Mouse (Mus musculus) limb, embryonic 11.5 days (tissue): ENCODE measurements at regions not wholly inside any gene's neighbourhood (a gene's known extent, or its start where the extent isn't known, plus 50 kb on each side); places are given as distances from the start of the nearest gene placed in this dataset.

Experiments
- ATAC-seq: fragments of 200-750 bp; cut with Nextera tagmentation; 2 replicates; pipeline ENCODE4 v1.8.0; 2017; ENCODE audit warnings: low read depth; ENCODE audit not compliant: insufficient number of reproducible peaks, low FRiP score, low TSS enrichment
- DNase-seq: peaks from one replicate; pipeline ENCODE4 v3.0.0-alpha.2; 2015; ENCODE audit warnings: low spot score
- H3K27ac ChIP-seq: fragments of 300-500 bp; sonication (generic); replicated peaks from 2 replicates; pipeline ENCODE4 v1.5.1; 2014; ENCODE audit warnings: low read depth, mild to moderate bottlenecking, low read length
- H3K27me3 ChIP-seq: fragments of 300-500 bp; sonication (generic); 2 replicates; pipeline ENCODE4 v1.6.1; 2014; ENCODE audit warnings: mild to moderate bottlenecking, low read length, mixed read lengths; ENCODE audit not compliant: control insufficient read depth, insufficient read depth
- H3K36me3 ChIP-seq: fragments of 300-500 bp; sonication (generic); 2 replicates; pipeline ENCODE4 v1.6.1; 2014; ENCODE audit warnings: mild to moderate bottlenecking, low read length, moderate library complexity, mixed read lengths; ENCODE audit not compliant: control insufficient read depth, insufficient read depth
- H3K4me1 ChIP-seq: fragments of 300-500 bp; sonication (generic); 2 replicates; pipeline ENCODE4 v1.6.1; 2014; ENCODE audit warnings: low read length, mixed read lengths; ENCODE audit not compliant: control insufficient read depth, insufficient read depth
- H3K4me2 ChIP-seq: fragments of 300-500 bp; sonication (generic); 2 replicates; pipeline ENCODE4 v1.6.1; 2014; ENCODE audit warnings: low read depth, mild to moderate bottlenecking, moderate library complexity; ENCODE audit not compliant: severe bottlenecking
- H3K4me3 ChIP-seq: fragments of 300-500 bp; sonication (generic); 2 replicates; pipeline ENCODE4 v1.5.1; 2014; ENCODE audit warnings: low read depth, low read length
- H3K9ac ChIP-seq: fragments of 300-500 bp; sonication (generic); 2 replicates; pipeline ENCODE4 v1.6.1; 2014; ENCODE audit warnings: mild to moderate bottlenecking, low read length
- H3K9me3 ChIP-seq: fragments of 300-500 bp; sonication (generic); 2 replicates; pipeline ENCODE4 v1.6.1; 2016; ENCODE audit warnings: low read length; ENCODE audit not compliant: control insufficient read depth
- WGBS: fragments of 180-500 bp; shearing (Covaris S2); extraction: QIAGEN DNeasy Blood & Tissue Kit; methylation state at CpG from one replicate; pipeline ENCODE4 v1.1.7; 2014; 5-methylcytosine and 5-hydroxymethylcytosine counted together

- Histone ChIP-seq H3K36me3 (no peaks in the 10 kb centered on the region), H3K27me3 (no peaks in the 10 kb centered on the region)
Observed at GRCm38 (mm10) chr11:89247991-89248390, 54.1 kb downstream of the Nog start.

GRCm38 (mm10) chr11:89243370-89243769 lies 58.8 kb downstream of the Nog start:
- Histone ChIP-seq H3K36me3 (no peaks in the 10 kb centered on the region), H3K9me3 (no peaks in the 10 kb centered on the region; the same call in 1 of the 2 replicates), H3K27ac (no peak overlapping the region), H3K27me3 (no peaks in the 10 kb centered on the region), H3K4me2 (no peak overlapping the region), H3K4me3 (no peak overlapping the region), H3K4me1 (no peaks in the 10 kb centered on the region), H3K9ac (no peak overlapping the region)
- ATAC-seq (no peak), DNase-seq (peak; percentile 73)
- WGBS = 23% methylated on average over 3 of the region's 3 CpGs

More at GRCm38 (mm10) chr11:89247991-89248390, 54.1 kb downstream of the Nog start:
- DNase-seq = no peak
- WGBS = 99% methylated on average over 2 of the region's 2 CpGs
- Histone ChIP-seq H3K9me3 (no peaks in the 10 kb centered on the region; the same call in 1 of the 2 replicates), H3K9ac (no peak overlapping the region), H3K27ac (no peak overlapping the region), H3K4me2 (no peak overlapping the region), H3K4me3 (no peak overlapping the region), H3K4me1 (no peaks in the 10 kb centered on the region)
- ATAC-seq = no peak

- DNase-seq (no peak), ATAC-seq (no peak)
- no peaks in the 10 kb centered on the region; the same call in 1 of the 2 replicates for H3K9me3 ChIP-seq
- no peaks in the 10 kb centered on the region for H3K4me1 ChIP-seq
- 68% methylated on average over 2 of the region's 2 CpGs for WGBS
- no peaks in the 10 kb centered on the region for H3K36me3 ChIP-seq
- no peaks in the 10 kb centered on the region for H3K27me3 ChIP-seq
- no peak overlapping the region for H3K9ac ChIP-seq
- no peak overlapping the region for H3K4me3 ChIP-seq
- H3K27ac ChIP-seq = no peak overlapping the region
- H3K4me2 ChIP-seq = no peak overlapping the region
Observed at GRCm38 (mm10) chr11:89242130-89242529, 60.0 kb downstream of the Nog start.

- no peaks in the 10 kb centered on the region for H3K4me1 ChIP-seq
- no peaks in the 10 kb centered on the region for H3K27me3 ChIP-seq
- H3K9ac ChIP-seq = no peak overlapping the region
- H3K27ac ChIP-seq = no peak overlapping the region
- no peak for DNase-seq
- 70% methylated on average over 9 of the region's 9 CpGs for WGBS
- ATAC-seq = no peak
- no peaks in the 10 kb centered on the region for H3K36me3 ChIP-seq
- no peak overlapping the region for H3K4me2 ChIP-seq
- H3K4me3 ChIP-seq = no peak overlapping the region
- no peaks in the 10 kb centered on the region; the same call in 1 of the 2 replicates for H3K9me3 ChIP-seq
Observed at GRCm38 (mm10) chr11:89239891-89240290, 62.2 kb downstream of the Nog start.

- H3K9ac ChIP-seq = no peak overlapping the region
- WGBS = 96% methylated on average over 3 of the region's 3 CpGs
Observed at GRCm38 (mm10) chr11:89236904-89237303, 65.2 kb downstream of the Nog start.

GRCm38 (mm10) chr11:89232884-89233480 lies 69.2 kb downstream of the Nog start:
- H3K4me2 ChIP-seq = no peak overlapping the region
- no peak for ATAC-seq
- H3K4me1 ChIP-seq = no peaks in the 10 kb centered on the region
- H3K9me3 ChIP-seq = no peaks in the 10 kb centered on the region
- H3K9ac ChIP-seq = no peak overlapping the region
- H3K27me3 ChIP-seq = no peaks in the 10 kb centered on the region
- H3K27ac ChIP-seq = no peak overlapping the region
- 56% methylated on average over 9 of the region's 9 CpGs for WGBS
- H3K36me3 ChIP-seq = no peaks in the 10 kb centered on the region
- DNase-seq = no peak
- no peak overlapping the region for H3K4me3 ChIP-seq

More at GRCm38 (mm10) chr11:89236904-89237303, 65.2 kb downstream of the Nog start:
- ATAC-seq (no peak), DNase-seq (no peak)
- H3K4me1 ChIP-seq = no peaks in the 10 kb centered on the region
- H3K4me2 ChIP-seq = no peak overlapping the region
- H3K4me3 ChIP-seq = no peak overlapping the region
- H3K9me3 ChIP-seq = no peaks in the 10 kb centered on the region
- no peaks in the 10 kb centered on the region for H3K27me3 ChIP-seq
- no peak overlapping the region for H3K27ac ChIP-seq
- no peaks in the 10 kb centered on the region for H3K36me3 ChIP-seq

- Histone ChIP-seq H3K4me1 (no peaks in the 10 kb centered on the region), H3K36me3 (no peaks in the 10 kb centered on the region), H3K4me2 (no peak overlapping the region), H3K27me3 (no peaks in the 10 kb centered on the region), H3K27ac (no peak overlapping the region), H3K9ac (no peak overlapping the region; the same call in 1 of the 2 replicates), H3K4me3 (no peak overlapping the region), H3K9me3 (no peaks in the 10 kb centered on the region)
- no peak for ATAC-seq
- WGBS = 81% methylated on average over 5 of the region's 5 CpGs
- no peak for DNase-seq
Observed at GRCm38 (mm10) chr11:89229726-89230125, 72.4 kb downstream of the Nog start.

- Histone ChIP-seq H3K4me2 (no peak overlapping the region), H3K9ac (no peak overlapping the region), H3K4me3 (no peak overlapping the region), H3K9me3 (no peaks in the 10 kb centered on the region), H3K27ac (no peak overlapping the region), H3K4me1 (0 out of 2 replicates have a peak, but pooled peaks cover 2% of the 10 kb centered on the region), H3K36me3 (no peaks in the 10 kb centered on the region), H3K27me3 (no peaks in the 10 kb centered on the region)
- 90% methylated on average over 5 of the region's 5 CpGs for WGBS
- ATAC-seq (no peak), DNase-seq (no peak)
Observed at GRCm38 (mm10) chr11:89213204-89213603, 88.9 kb downstream of the Nog start.

GRCm38 (mm10) chr11:89209531-89209950 lies 92.6 kb downstream of the Nog start:
- ATAC-seq (no peak), DNase-seq (peak; percentile 42)
- Histone ChIP-seq H3K9me3 (no peaks in the 10 kb centered on the region), H3K4me2 (peak overlapping the region; percentile 17; the same call in 1 of the 2 replicates), H3K27me3 (no peaks in the 10 kb centered on the region), H3K27ac (no peak overlapping the region), H3K4me3 (no peak overlapping the region), H3K4me1 (0 out of 2 replicates have a peak, but pooled peaks cover 2% of the 10 kb centered on the region), H3K9ac (no peak overlapping the region), H3K36me3 (no peaks in the 10 kb centered on the region)
- WGBS = 7% methylated on average over 11 of the region's 11 CpGs
